Comparison of ENCODE assay signal across 8 mouse cellular contexts in the genomic region with DNA sequence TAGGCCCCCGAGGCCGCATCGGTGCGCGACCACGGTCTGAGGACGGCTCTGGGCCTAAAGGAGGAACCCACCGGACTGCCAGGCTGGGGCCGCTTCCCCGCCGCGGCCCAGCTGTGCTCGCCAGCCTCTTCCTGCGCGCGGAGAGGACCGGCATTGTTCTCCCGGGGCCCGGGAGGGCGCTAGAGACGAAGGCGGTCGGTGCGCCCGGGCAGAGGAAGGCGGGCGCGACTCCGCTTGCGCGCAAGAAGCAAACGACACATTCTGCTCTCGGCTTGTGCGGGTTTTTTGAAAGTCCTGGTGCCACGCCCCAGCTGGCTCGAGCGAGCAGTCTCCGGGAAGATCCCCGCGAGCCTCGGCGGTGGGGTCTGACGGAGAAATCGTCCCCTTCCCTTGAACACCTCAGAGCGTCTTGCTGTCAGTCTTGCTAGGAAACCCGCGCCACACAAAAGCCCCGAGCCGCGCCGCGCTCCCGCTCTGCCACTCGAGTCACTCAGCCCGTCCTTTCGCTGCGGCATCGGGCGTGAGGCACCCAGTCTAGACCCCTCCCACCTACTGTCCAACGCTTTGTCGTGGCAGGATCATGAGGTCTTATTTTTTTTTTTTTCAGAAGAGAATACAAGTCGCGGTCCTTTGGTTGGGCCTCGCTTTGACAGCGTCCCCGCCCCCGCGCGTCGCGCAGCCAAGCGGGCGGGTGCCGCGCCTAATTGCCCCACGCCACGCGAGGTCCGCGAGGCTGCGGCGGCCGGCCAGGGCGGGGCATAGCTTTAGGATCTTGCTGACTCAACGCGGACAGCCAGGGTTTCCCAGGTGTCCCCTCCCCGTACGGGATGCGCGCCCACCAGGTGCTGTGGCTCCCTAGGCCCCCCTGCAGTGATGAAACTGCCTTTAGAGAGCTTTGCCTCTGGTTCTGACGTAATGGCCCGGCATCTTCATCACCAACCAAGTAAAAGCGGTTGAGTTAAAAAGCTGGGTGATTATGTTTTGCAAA. TPM values are rescaled to one million over a fixed set of nuclear protein-coding genes. Genes with fewer than 3 reads are reported as not detected.
DNase-seq lines count a peak whose midpoint lies in the region; ATAC-seq and TF ChIP-seq lines count a peak whose summit lies in the region.

A gene (minus strand): TSS at position 497 of the 988 bp plus-strand sequence.

- peak within 1 kb of the TSS; percentile 87 for H3K9ac ChIP-seq in ES-Bruce4 (ENCODE audit: low read depth, poor library complexity, severe bottlenecking)
- peak within 1 kb of the TSS; percentile 98 for H3K9ac ChIP-seq in forebrain, embryonic 11.5 days (ENCODE audit: low read length)
- H3K9ac ChIP-seq in heart, embryonic 15.5 days = peak within 1 kb of the TSS; percentile 97
- H3K9ac ChIP-seq in neural tube, embryonic 15.5 days (replicated peaks) = peak within 1 kb of the TSS; percentile 99

- no peaks in the 10 kb centered on the region for H3K9me3 ChIP-seq in ES-Bruce4 (replicated peaks; ENCODE audit: control insufficient read depth, insufficient read depth, low read length, poor library complexity, severe bottlenecking)
- H3K9me3 ChIP-seq in forebrain, embryonic 11.5 days (ENCODE audit: control insufficient read depth, low read length) = no peaks in the 10 kb centered on the region
- no peaks in the 10 kb centered on the region for H3K9me3 ChIP-seq in heart, embryonic 15.5 days (replicated peaks)
- H3K9me3 ChIP-seq in neural tube, embryonic 15.5 days (replicated peaks) = no peaks in the 10 kb centered on the region

- peaks cover 2% of the 10 kb centered on the region for H3K4me1 ChIP-seq in ES-Bruce4 (ENCODE audit: control insufficient read depth, insufficient read depth, low read length)
- peaks cover 12% of the 10 kb centered on the region for H3K4me1 ChIP-seq in brown adipose tissue, adult 24 weeks (ENCODE audit: control insufficient read depth, insufficient read depth, insufficient read length, low read length)
- H3K4me1 ChIP-seq in forebrain, embryonic 11.5 days (replicated peaks; ENCODE audit: control insufficient read depth, insufficient read depth, low read length) = peaks cover 20% of the 10 kb centered on the region; the same call in 1 of the 2 replicates
- peaks cover 60% of the 10 kb centered on the region for H3K4me1 ChIP-seq in heart, embryonic 15.5 days (replicated peaks)
- peaks cover 42% of the 10 kb centered on the region for H3K4me1 ChIP-seq in neural tube, embryonic 15.5 days

- no peak for TF ChIP-seq EP300 in ES-Bruce4 (IDR thresholded peaks at IDR 0.05; ENCODE audit: insufficient read depth, low read depth, low read length)

- peak; percentile 49 for ATAC-seq in forebrain, embryonic 11.5 days (replicated peaks; ENCODE audit: low FRiP score)
- ATAC-seq in heart, embryonic 15.5 days (replicated peaks; ENCODE audit: insufficient number of reproducible peaks, insufficient read depth, low FRiP score, low read depth) = peak; percentile 40
- ATAC-seq in neural tube, embryonic 15.5 days (ENCODE audit: low FRiP score) = peak; percentile 69

- H3K27ac ChIP-seq in ES-Bruce4 (ENCODE audit: insufficient read depth, low read length) = no peak within 1 kb of the TSS
- H3K27ac ChIP-seq in brown adipose tissue, adult 24 weeks (replicated peaks; ENCODE audit: low read depth, low read length) = peak within 1 kb of the TSS; percentile 98
- peak within 1 kb of the TSS; percentile 98 for H3K27ac ChIP-seq in forebrain, embryonic 11.5 days (ENCODE audit: low read depth, low read length)
- H3K27ac ChIP-seq in heart, embryonic 15.5 days = peak within 1 kb of the TSS; percentile 99
- peak within 1 kb of the TSS; percentile 99 for H3K27ac ChIP-seq in neural tube, embryonic 15.5 days (replicated peaks)

- peak; percentile 82 for DNase-seq in forebrain, embryonic 11.5 days (ENCODE audit: low spot score)
- DNase-seq in large intestine, adult 2 months (ENCODE audit: low read depth, low spot score) = peak; percentile 39
- peak; percentile 73 to 79 for DNase-seq in lung, adult 18-20 months
- peak; percentile 69 to 77 for DNase-seq in thymus, adult 18-20 months

- peaks cover under 1% of the 10 kb centered on the region; the same call in 1 of the 2 replicates for H3K36me3 ChIP-seq in ES-Bruce4 (ENCODE audit: control insufficient read depth, insufficient read depth, low read length, poor library complexity, severe bottlenecking)
- H3K36me3 ChIP-seq in forebrain, embryonic 11.5 days (ENCODE audit: control insufficient read depth, insufficient read depth, low read length) = peaks cover 4% of the 10 kb centered on the region
- H3K36me3 ChIP-seq in heart, embryonic 15.5 days = peaks cover 9% of the 10 kb centered on the region
- peaks cover 11% of the 10 kb centered on the region for H3K36me3 ChIP-seq in neural tube, embryonic 15.5 days

- no peak for TF ChIP-seq POLR2A in ES-Bruce4 (IDR thresholded peaks at IDR 0.05; ENCODE audit: insufficient read depth, low read length)

- no peaks in the 10 kb centered on the region for H3K27me3 ChIP-seq in ES-Bruce4 (ENCODE audit: control insufficient read depth, insufficient read depth, low read length, poor library complexity, severe bottlenecking)
- H3K27me3 ChIP-seq in forebrain, embryonic 11.5 days (ENCODE audit: control insufficient read depth, insufficient read depth, low read length) = no peaks in the 10 kb centered on the region
- H3K27me3 ChIP-seq in heart, embryonic 15.5 days = no peaks in the 10 kb centered on the region
- no peaks in the 10 kb centered on the region for H3K27me3 ChIP-seq in neural tube, embryonic 15.5 days (replicated peaks)

- peak within 1 kb of the TSS; percentile 88 for H3K4me3 ChIP-seq in ES-Bruce4 (ENCODE audit: low read depth, low read length)
- H3K4me3 ChIP-seq in brown adipose tissue, adult 24 weeks (ENCODE audit: insufficient read depth, low read depth, low read length) = peak within 1 kb of the TSS; percentile 94
- peak within 1 kb of the TSS; percentile 92 for H3K4me3 ChIP-seq in forebrain, embryonic 11.5 days (ENCODE audit: low read depth, low read length)
- H3K4me3 ChIP-seq in heart, embryonic 15.5 days = peak within 1 kb of the TSS; percentile 92
- peak within 1 kb of the TSS; percentile 92 for H3K4me3 ChIP-seq in neural tube, embryonic 15.5 days (replicated peaks)

- WGBS in forebrain, embryonic 11.5 days = under 1% methylated on average over 86 of the region's 93 CpGs
- under 1% methylated on average over 93 of the region's 93 CpGs for WGBS in heart, embryonic 15.5 days
- under 1% methylated on average over 91 of the region's 93 CpGs for WGBS in large intestine, adult 2 months
- WGBS in neural tube, embryonic 15.5 days = under 1% methylated on average over 91 of the region's 93 CpGs

- no peak for TF ChIP-seq CTCF in ES-Bruce4 (IDR thresholded peaks at IDR 0.05; ENCODE audit: low read depth, low read length)

- peak within 1 kb of the TSS; percentile 92 for H3K4me2 ChIP-seq in forebrain, embryonic 11.5 days (ENCODE audit: low read depth, low read length, severe bottlenecking)
- H3K4me2 ChIP-seq in heart, embryonic 15.5 days = peak within 1 kb of the TSS; percentile 92
- peak within 1 kb of the TSS; percentile 96 for H3K4me2 ChIP-seq in neural tube, embryonic 15.5 days

RNA-seq across cellular contexts. Expression of the gene that starts here (rescaled TPM):
- polyA plus RNA-seq in ES-Bruce4 (2011; ENCODE audit: insufficient read depth, insufficient read length, low read depth, missing spikeins) = 71.2 and 77.7 TPM in 2 replicates
- polyA plus RNA-seq in brown adipose tissue, adult 24 weeks (2012; ENCODE audit: insufficient read depth, insufficient read length, missing spikeins) = 22.3 and 26.6 TPM in 2 replicates
- polyA plus RNA-seq in forebrain, embryonic 11.5 days (2014; fragmentation: Nextera tagmentation; extraction: Ambion mirVana) = 91.5 and 102 TPM in 2 replicates
- 48.5 and 65.2 TPM in 2 replicates for polyA plus RNA-seq in heart, embryonic 15.5 days (2015; fragmentation: Nextera tagmentation; extraction: Ambion mirVana)
- 84.3 and 90.5 TPM in 2 replicates for polyA plus RNA-seq in large intestine, adult 2 months (2012; rRNA removed)
- 63.6 and 65.7 TPM in 2 replicates for polyA plus RNA-seq in neural tube, embryonic 15.5 days (2015; fragmentation: Nextera tagmentation; extraction: Ambion mirVana)
